Mouse (Mus musculus) forelimb bud, embryonic 11.5 days (tissue): ENCODE data around the gene Dazap1.
"Not testable (repeated sequence)": the region's sequence is repeated elsewhere in the genome, so short reads cannot be mapped to it uniquely, and the experiment has no call there.

Experiments
- DNase-seq: peaks from one replicate; pipeline ENCODE4 v3.0.0-alpha.2; 2012; ENCODE audit warnings: low read depth, low spot score

Dazap1 gene

DNA sequence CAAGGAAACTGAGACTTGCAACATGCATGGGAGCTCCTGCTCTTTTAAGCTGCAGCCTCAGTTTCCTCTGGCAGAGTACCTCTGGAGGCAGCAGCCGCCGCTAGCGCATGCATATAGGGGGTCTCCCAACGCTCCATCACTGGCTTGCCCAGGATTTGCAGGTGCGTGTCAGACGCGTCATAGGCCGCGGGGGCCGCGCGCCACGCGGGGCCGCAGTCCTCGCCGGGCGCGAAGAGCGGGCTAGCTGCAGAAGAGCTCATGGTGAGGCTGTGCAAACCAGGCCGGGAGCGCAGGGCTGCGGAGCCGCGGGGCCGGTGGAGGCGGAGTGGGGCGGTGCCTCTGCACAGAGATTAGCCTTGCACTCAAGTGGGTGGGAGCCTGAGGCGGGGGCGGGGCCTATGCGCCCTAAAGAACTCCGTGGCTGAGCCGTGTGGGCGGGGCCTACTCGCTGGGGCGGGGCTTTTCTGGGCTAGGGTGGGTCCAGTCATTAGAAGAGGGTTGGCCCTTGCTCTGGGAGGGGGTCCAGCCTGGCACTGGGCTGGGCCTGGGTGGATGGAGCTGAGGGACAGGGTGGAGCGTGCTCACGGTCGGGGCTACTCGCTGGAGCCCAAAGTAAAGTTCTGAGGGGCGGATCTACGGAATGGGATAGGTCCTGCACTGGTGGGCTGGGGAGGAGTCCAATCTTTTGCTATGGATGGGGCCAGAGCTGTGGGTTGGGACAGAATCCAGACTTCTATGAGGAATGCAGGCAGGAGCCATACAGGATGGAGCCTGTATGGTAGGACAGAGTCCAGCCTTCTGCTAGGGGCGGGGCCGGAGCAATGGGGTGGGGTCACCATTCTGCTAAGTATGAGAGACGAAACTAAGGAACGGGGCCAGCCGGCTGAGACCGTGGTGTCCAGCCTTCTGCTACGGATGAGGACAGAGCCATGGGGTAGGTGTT, at the start of gene Dazap1, which contains the start of gene Gamt:
Gene Dazap1 (plus strand): TSS at position 845 of the 943 bp plus-strand sequence.
Gene Gamt (minus strand): TSS at position 371 of the 943 bp plus-strand sequence.
- DNase-seq, result peak; percentile 94

DNA sequence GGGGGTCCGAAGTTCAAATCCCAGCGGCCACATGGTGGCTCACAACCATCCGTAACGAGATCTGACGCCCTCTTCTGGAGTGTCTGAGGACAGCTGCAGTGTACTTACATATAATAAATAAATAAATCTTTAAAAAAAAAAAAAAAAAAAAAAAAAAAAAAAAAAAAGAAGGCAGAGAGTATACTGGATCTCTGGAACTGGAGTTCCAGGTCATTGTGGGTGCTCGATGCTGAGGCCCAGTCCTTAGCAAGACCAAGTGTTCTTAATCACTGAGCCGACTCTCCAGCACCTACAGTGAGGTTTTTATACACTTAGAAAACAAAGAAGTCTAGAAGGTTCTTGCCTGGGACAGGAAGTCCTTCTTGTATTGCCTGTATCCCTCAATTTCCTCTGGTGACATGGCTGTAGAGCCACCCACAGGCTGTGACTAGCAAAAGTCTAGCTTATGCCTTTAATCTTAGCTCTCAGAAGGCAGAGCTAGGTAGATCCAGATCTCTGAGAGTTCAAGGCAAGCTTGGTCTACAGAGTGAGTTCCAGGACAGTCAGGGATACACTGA, 49.7 kb upstream of the Dazap1 start:
- DNase-seq, result not testable (repeated sequence)

DNA sequence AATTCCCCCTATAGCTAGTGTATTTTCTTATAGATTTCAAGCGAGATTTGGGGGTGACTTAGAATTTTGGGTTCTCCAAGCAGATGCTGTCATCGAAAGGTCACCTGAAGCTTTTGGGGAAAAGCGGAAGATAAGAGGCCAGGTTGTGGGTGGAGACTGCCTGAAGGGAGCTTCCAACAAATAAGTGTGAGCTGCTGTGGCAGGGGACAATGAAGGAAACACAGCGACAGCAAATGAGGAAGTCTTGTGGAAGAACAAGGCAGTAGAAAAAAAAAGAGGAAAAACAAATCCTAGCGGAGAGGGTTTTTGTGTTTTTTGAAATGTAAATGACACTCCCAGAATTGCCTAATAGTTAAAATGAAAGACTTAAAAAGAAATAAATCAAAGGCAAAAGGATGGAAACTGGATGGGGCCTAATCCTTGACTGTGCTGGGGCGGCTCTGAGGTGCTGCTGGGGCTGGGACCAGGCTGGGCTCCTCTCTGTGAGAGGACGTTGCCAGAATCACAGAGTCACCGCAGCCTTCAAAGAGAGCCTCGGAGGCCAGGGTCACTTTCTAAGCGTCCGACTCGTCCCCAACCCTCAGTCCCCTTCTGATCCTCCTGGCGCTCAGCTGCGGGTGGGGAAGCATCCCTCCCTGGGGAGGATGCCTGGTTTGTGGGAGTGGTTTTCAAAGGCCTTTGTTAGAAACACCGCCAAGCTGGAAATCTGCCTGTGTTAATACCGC, 46.1 kb upstream of the Dazap1 start:
- no peak for DNase-seq

DNA sequence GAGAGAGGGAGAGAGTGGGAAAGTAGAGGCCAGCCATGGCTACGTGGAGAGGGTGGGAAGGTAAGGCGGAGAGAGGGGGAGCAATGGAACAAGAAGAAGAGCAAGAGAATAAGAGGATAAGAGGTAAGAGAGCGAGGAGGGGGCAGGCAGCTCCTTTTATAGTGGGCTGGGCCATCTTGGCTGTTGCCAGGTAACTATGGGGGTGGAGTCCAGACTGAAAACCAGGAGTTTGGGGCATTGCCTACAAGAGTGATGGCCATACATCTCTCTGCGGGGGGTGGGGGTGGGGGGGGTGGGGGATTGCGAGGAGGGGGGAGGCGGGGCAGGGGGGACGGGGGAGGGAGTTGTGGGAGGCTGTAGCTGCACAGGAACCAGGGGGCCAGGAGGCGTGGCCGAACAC, 40.6 kb upstream of the Dazap1 start:
- no peak for DNase-seq

DNA sequence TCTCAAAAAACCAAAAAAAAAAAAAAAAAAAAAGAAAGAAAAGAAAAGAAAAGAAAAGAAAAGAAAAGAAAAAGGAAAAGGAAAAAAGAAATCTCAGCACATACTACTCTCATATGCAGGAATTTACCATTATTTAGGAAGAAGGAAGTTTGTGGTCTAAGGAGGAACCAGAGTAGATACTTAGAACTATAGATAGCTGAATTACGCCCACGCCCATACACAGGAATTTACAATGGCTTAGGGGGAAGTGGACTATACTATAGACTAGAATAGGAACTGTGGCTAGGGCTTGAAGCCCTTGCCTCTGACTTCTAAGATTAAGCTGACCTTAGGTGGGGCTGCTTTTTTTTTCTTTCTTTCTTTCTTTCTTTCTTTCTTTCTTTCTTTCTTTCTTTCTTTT, 38.1 kb upstream of the Dazap1 start:
- DNase-seq, result not testable (repeated sequence)

DNA sequence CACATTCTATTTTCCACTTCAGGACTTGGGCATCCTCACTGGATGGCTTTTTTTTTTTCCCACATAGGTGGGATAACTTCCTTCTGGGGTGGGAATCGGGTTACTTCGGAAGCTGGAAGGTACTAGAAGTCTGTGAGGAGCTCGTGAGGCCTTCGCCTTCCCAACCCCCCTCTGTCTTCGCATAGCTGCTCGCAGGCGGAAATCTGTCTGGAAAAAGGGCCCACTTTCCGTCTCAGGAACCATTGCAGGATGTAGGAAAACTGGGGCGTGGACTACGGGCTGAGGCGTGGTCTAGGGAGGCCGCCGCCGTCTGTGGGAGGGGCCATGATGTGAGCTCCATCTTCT, 35.2 kb upstream of the Dazap1 start:
- DNase-seq, result no peak

DNA sequence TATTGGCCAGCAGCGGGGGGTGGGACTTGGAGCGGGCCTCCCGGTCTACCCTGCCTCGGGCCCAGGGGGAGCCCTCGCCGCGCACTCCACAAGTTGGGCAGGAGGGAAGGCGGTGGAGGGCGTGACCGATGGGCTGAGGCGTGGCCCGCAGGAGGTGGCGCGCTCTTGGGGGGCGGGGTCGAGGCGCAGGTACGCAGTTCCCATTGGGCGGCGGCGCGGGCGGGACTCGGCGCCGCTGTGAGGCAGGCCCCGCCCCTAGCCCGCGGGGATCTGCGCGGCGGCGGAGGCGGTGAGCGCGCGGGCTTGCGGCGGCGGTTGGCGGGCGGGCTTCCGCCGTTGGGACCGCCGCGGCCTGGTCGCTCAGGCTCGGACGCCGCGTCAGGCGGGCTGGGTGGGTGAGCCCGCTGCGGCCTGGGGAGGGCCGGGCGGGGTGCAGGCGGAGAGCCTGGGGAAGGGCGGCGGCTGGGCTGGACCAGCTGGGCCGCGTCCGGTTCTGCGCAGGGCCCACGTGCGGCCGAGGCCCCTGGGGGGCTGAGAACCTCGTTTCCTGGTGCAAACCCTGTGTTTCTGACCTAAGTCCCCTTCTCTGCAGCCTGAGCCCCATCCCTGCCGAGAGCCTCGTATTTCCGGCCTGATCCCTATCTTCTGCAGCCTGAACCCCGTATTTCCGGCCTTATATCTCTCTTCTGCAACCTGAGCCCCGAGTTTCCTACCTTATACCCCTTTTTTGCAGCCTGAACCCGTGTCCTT, 34.7 kb upstream of the Dazap1 start, which contains the start of gene Mum1:
Gene Mum1 (plus strand): TSS at position 19 of the 750 bp plus-strand sequence.
- peak; percentile 98 for DNase-seq

DNA sequence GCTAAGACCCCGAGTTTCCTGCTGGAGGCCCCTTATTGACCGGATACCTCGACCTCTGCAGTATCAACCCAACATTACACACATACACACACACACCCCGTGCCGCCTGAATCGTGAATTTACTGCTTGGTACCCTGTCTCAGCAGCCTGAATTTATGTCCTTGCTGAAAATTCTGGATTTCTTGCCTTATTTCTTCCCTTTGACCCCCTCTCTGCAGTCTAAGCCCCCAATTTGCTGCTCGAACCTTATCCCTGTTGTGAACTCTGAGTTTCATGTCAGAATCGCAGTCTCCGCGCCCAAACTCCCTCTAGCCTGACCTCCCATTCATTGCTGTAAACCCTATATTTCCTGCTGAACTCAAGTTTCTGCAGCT, 34.1 kb upstream of the Dazap1 start:
- DNase-seq, result no peak

DNA sequence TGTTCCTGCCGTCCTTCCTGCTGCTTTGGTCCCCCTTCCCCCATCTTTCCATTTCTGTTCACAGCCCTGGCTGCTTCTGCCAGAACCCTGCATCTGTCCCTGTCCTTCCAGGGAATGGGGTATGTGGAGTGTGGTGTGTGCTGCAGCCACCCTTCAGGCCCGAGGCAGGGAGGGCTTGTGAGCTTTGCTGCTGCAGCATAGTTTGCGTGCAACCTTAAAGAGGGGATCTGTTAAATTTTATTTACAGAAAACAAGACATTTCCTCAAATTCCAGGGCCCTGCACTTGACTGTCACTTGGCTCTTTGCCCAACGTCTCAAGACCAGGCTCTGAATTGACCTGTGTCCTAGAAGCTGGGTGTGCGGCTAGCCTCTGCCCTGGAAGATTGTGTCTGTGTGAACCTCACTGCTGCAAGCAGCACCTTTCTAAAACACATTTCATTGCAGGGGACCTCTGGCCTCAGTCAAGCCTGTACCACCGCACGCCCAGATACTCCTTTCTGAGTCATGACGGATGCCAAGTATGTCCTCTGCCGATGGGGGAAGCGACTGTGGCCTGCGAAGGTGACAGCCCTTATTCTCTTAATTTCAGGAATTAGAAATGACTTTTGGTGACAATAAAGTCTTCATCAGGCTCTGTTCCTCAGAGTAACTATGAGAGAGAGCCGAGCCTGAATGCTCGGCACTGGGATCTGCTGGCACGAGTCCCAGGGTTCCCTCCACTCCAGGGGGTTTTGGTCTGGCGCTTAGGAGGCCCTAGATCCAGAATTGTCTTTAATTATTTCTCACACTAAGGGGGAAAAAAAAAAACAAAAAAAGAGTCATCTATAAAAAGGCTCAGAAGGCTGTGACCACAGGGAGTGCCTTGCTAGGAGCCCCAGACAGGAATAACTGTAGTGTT, 33.2 kb upstream of the Dazap1 start:
- no peak for DNase-seq

DNA sequence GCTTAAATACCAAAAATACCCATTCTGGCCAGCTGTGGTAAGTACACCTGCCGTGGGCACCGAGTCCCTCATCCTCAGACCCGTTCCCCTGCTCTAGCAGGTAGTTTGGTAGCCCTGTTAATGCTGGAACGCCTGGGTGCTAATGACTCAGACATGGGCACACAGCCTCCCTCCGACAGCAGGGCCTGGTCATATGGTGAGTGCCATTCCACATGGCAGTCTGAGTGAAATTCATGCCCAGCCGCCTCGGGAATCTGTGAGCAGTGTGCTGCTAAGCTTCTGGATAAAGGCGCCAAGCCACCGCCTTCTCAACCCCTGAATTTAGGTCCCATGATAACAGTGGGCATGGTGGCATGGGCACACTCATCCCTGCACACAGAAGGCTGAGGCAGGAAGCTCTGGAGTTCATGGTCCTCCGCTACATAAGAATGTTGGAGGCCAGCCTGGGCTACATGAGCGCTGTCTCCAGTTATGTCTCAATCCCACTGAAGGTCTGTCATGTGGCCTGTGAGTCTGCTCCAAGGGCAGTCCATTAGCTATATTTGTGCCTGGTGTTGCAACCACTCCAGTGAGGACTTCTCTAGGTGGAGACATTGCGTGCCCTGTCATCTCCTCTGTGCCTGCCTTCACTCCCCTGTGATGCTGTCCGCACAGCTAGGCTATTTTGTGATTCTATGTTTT, 25.0 kb upstream of the Dazap1 start:
- DNase-seq, result no peak

DNA sequence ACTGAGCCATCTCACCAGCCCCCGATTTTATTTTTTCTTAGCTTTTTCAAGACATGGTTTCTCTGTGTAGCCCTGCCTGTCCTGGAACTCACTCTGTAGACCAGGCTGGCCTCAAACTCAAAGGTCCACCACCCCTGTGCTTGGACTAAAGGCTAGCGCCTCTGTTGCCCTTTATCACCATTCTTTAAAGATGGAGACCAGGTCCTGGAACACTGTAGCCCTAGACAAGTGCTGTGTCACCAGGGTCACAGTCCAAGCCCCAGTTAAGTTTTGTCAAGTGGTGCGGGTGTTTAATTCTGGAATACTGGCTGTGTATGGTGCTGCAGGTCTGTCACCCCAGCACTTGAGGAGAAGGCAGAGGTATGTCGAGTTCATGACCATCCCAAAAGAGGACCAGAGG, 24.3 kb upstream of the Dazap1 start:
- no peak for DNase-seq

DNA sequence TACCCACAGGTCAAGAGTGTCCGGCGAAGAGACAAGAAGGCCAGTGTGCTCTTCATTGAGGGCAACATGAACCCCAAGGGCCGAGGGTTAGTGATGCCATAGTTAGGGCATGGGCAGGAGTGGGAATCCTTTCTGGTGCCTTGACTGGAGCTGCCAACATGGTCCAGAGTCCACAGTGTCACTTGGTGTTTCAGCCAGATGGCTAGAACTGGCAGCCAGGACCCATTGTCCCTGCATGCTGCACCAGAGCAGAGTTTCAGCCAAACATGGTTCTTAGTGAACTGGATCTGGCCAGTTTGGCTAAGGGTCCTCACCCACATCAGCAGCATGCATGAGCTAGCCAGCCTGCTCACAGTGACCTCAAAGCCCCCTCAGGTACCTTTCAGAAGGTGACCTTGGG, 23.0 kb upstream of the Dazap1 start:
- no peak for DNase-seq

DNA sequence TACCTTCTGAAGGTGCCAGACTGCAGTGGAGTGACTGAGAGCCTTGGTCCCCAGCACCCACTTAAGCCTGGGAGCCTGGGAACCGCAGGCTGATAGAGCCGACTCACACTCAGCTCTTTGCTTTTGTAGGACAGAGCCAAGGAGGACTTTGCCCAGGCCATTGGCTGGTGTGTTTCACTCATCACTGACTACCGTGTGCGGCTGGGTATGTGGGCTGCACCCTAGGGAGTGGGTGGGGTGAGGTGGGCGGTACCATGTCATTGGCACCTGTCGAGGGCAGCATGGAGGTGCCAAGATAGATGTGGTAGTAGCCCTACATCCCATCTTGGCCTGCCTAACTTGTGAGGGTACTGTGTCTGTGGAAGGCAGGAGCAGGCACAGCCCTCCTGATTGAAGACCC, 21.5 kb upstream of the Dazap1 start:
- no peak for DNase-seq

DNA sequence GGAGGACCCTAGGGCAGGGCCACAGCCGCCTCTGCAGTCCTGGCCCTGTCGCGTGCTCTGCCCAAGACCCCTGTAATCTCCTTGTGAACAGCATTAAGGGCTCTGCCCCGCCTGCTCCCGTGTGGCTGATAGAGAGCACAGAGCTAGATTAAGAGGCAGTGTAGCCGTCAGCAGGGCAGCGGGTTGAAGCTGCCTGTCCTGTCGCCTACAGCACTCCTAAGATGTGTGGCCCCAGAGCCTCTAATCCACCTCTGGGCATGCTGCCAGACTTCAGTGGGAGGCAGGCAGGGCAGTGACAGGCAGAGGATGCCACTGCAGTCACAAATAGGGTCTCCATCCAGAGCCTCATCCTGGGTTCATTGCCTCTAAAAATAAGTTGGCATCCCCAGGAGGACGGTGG, 19.2 kb upstream of the Dazap1 start:
- DNase-seq, result no peak

DNA sequence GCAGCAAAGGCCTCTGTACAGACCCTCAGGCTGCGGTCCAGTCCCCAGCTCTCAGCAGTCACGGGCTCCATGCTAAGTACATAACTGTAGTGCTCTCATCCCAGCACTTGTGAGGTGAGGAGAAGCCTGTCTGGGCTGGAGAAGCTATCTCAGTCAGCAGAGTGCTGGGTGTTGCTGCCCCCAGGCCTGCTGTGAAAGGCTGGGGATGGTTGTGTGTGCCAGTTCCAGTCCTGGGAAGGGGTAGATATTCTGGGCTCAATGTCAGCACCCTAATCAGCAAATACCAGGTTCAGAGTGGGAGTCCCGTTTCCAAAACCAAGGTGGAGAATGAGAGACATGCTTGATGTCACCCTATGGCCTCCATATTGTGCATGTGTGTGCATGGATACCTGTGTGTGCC, 18.7 kb upstream of the Dazap1 start:
- no peak for DNase-seq

DNA sequence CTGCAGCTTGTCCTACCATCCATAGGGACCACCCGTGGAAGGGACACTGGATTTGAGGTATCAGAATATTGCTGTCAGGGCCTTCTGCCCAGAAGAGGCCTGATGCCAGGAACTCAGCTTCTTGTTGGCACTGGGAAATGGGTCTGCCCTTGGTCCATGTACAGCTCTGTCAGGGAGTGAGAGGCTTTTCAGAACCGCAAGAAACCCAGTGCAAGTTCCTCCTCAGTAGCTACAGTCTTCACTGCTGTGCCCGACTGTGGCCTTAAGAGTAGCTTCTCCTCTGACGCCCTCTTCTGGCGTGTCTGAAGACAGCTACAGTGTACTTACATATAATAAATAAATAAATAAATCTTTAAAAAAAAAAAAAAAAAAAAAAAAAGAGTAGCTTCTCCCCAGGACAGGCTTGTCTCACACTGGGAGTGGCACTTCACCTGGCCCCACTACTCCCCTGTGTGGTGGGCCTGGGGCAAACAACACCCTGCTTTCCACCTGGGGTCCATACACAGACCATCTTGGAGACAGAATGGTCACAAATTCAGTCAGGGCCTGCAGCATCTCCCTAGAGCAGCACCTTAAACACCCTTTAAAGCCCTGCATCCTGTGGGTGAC, 16.4 kb upstream of the Dazap1 start:
- DNase-seq, result peak; percentile 61

DNA sequence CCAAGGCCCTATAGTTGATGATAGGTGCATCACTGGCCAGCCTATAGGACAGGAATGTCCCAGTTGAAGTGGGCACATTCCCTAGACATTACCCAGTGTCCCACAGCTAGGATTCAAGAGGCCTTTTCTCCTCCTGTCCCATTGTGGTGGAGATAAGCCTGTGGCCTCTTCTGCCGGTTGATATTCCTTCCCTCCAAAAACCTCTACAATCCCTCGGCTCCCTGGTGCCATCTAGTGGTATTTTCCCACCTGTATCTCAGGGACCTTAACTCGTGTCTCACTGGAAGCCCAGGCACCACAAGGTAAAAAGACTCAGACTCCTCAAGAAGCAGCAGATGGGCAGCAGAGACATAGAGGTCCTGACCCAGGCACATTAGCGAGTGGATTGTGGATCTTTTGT, 15.7 kb upstream of the Dazap1 start:
- peak; percentile 86 for DNase-seq

DNA sequence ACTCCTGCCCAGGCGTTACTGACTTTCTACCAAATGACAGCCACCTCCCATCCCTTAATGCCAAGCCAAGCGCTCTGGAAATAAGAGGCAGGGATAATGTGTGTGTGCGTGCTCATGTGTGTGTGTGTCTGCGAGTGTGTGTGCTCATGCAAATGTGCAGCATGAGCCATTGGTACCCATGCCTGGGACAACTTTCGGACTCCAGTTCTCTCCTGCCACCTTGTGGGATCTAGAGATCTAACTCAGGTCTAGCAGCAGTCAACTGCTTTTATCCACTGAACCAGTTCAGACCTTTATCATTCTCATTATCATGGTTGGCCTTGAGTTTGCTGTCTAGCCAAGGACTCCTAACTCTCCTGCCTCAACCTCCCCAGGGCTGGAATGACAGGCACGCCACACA, 13.4 kb upstream of the Dazap1 start:
- peak; percentile 40 for DNase-seq

DNA sequence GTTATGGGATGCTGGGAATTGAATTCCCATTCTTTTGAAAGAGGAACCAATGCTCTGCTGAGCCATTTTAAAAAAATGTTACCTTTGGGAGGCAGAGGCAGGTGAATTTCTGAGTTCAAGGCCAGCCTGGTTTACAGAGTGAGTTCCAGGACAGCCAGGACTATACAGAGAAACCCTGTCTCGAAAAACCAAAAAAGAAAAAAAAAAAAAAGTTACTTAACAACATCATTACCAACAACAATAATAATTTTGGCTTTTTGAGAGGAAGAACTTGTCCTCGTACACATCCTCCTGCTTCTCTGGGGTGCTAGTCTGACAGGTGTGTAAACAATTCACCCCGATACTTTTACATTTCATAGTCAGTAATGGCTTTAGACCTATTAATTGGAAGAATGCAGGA, 12.8 kb upstream of the Dazap1 start:
- not testable (repeated sequence) for DNase-seq
